Mouse (Mus musculus): ENCODE measurements around the gene 2410004B18Rik. TPM values are rescaled to one million over a fixed set of nuclear protein-coding genes. Genes with fewer than 3 reads are reported as not detected.
A peak's percentile ranks its signal among the peaks of the same experiment; 100 is the strongest.
"Not testable (repeated sequence)": the region's sequence is repeated elsewhere in the genome, so short reads cannot be mapped to it uniquely, and the experiment has no call there.

Gene 2410004B18Rik
- total RNA-seq (2021), result 23.7 and 28.7 TPM in 2 replicates
- long read RNA-seq, transcript 2410004B18Rik-201 (3 exons, 1,547 nt), result major isoform, 20 of 33 reads
- long read RNA-seq, partial matches to known transcripts, result 0 of 33 reads
- long read RNA-seq, other reads (novel, unspliced or antisense), result 4 of 33 reads

- DNase-seq, result peak; percentile 94
These were observed at the start of gene 2410004B18Rik for GRCm38 (mm10) chr3:145937505-145938404. TSS of gene 2410004B18Rik (plus strand) at chr3:145938014.

- no peak for DNase-seq
These were observed 47.3 kb upstream of the 2410004B18Rik start for GRCm38 (mm10) chr3:145890346-145891132.

GRCm38 (mm10) chr3:145892451-145892850, 45.4 kb upstream of the 2410004B18Rik start:
- DNase-seq, result no peak

GRCm38 (mm10) chr3:145894131-145894530, 43.7 kb upstream of the 2410004B18Rik start:
- no peak for DNase-seq

- DNase-seq, result no peak
These were observed 40.1 kb upstream of the 2410004B18Rik start for GRCm38 (mm10) chr3:145897749-145898148.

GRCm38 (mm10) chr3:145899832-145900231, 38.0 kb upstream of the 2410004B18Rik start:
- DNase-seq, result no peak

GRCm38 (mm10) chr3:145903530-145903929, 34.3 kb upstream of the 2410004B18Rik start:
- no peak for DNase-seq

GRCm38 (mm10) chr3:145904850-145905776, 32.7 kb upstream of the 2410004B18Rik start:
- DNase-seq, result peak; percentile 64

GRCm38 (mm10) chr3:145906582-145906981, 31.2 kb upstream of the 2410004B18Rik start:
- no peak for DNase-seq

- no peak for DNase-seq
These were observed 25.3 kb upstream of the 2410004B18Rik start for GRCm38 (mm10) chr3:145912512-145912911.

- DNase-seq, result peak; percentile 30
These were observed 24.6 kb upstream of the 2410004B18Rik start for GRCm38 (mm10) chr3:145913263-145913662.

- not testable (repeated sequence) for DNase-seq
These were observed 23.9 kb upstream of the 2410004B18Rik start for GRCm38 (mm10) chr3:145913942-145914341.

GRCm38 (mm10) chr3:145916374-145916773, 21.4 kb upstream of the 2410004B18Rik start:
- no peak for DNase-seq

GRCm38 (mm10) chr3:145916826-145917225, 21.0 kb upstream of the 2410004B18Rik start:
- DNase-seq, result no peak

GRCm38 (mm10) chr3:145922019-145922854, 15.6 kb upstream of the 2410004B18Rik start, which contains the start of gene Bcl10:
TSS of gene Bcl10 (plus strand) at chr3:145922804.
- DNase-seq, result no peak

- no peak for DNase-seq
These were observed 14.8 kb upstream of the 2410004B18Rik start for GRCm38 (mm10) chr3:145922971-145923370.

- DNase-seq, result peak; percentile 99
These were observed 13.8 kb upstream of the 2410004B18Rik start for GRCm38 (mm10) chr3:145923874-145924577.

GRCm38 (mm10) chr3:145924649-145925337, 13.0 kb upstream of the 2410004B18Rik start:
- peak; percentile 42 for DNase-seq

- DNase-seq, result no peak
These were observed 12.3 kb upstream of the 2410004B18Rik start for GRCm38 (mm10) chr3:145925506-145925905.
